Mouse (Mus musculus) bone marrow, adult 2 months (tissue): ENCODE measurements around the gene Lrrn3.

Source experiments
- CTCF ChIP-seq: fragments of 200-500 bp; IDR thresholded peaks from 2 replicates; pipeline ENCODE4 v1.5.1; 2011; ENCODE audit warnings: low read length, control low read depth; ENCODE audit not compliant: control insufficient read depth, insufficient read depth
- POLR2A ChIP-seq: fragments of 200-500 bp; IDR thresholded peaks from 2 replicates; pipeline ENCODE4 v1.6.1; 2011; ENCODE audit warnings: low read depth, mild to moderate bottlenecking, control low read depth, low read length, borderline replicate concordance; ENCODE audit not compliant: control insufficient read depth

GRCm38 (mm10) chr12:41520326-41520725, 34.1 kb upstream of the Lrrn3 start:
- TF ChIP-seq POLR2A (no peak), CTCF (no peak)
